Mouse (Mus musculus) brain, adult 2 months (tissue): Measurements from ENCODE around the gene Gid8.

Experiments used
- DNase-seq: peaks from one replicate; pipeline ENCODE4 v3.0.0; 2011; ENCODE audit warnings: low read depth, low spot score

Gene Gid8

GRCm38 (mm10) chr2:180709923-180710272, at the start of gene Gid8, which contains the start of gene Dido1:
TSS of gene Gid8 (plus strand) at chr2:180710117.
TSS of gene Dido1 (minus strand) at chr2:180709999.
- DNase-seq, result peak; percentile 99

- no peak for DNase-seq
Measured at GRCm38 (mm10) chr2:180660521-180660920, 49.4 kb upstream of the Gid8 start.

- no peak for DNase-seq
Measured at GRCm38 (mm10) chr2:180662008-180662407, 47.9 kb upstream of the Gid8 start.

- no peak for DNase-seq
Measured at GRCm38 (mm10) chr2:180676706-180677105, 33.2 kb upstream of the Gid8 start.

GRCm38 (mm10) chr2:180678609-180679140, 31.2 kb upstream of the Gid8 start:
- DNase-seq, result peak; percentile 62

GRCm38 (mm10) chr2:180681225-180681624, 28.7 kb upstream of the Gid8 start:
- no peak for DNase-seq

- DNase-seq, result no peak
Measured at GRCm38 (mm10) chr2:180683524-180683923, 26.4 kb upstream of the Gid8 start.

GRCm38 (mm10) chr2:180684031-180684430, 25.9 kb upstream of the Gid8 start:
- DNase-seq, result no peak

- DNase-seq, result no peak
Measured at GRCm38 (mm10) chr2:180689841-180690240, 20.1 kb upstream of the Gid8 start.

GRCm38 (mm10) chr2:180692630-180693029, 17.3 kb upstream of the Gid8 start:
- peak; percentile 29 for DNase-seq

- peak; percentile 12 for DNase-seq
Measured at GRCm38 (mm10) chr2:180695176-180695575, 14.7 kb upstream of the Gid8 start.

GRCm38 (mm10) chr2:180700457-180700856, 9.5 kb upstream of the Gid8 start:
- DNase-seq, result no peak

GRCm38 (mm10) chr2:180701053-180701766, 8.7 kb upstream of the Gid8 start:
- DNase-seq, result no peak

GRCm38 (mm10) chr2:180701767-180702621, 7.9 kb upstream of the Gid8 start:
- DNase-seq, result peak; percentile 97

- DNase-seq, result no peak
Measured at GRCm38 (mm10) chr2:180702701-180703149, 7.2 kb upstream of the Gid8 start.

- no peak for DNase-seq
Measured at GRCm38 (mm10) chr2:180703175-180703574, 6.7 kb upstream of the Gid8 start.

GRCm38 (mm10) chr2:180703645-180704359, 6.1 kb upstream of the Gid8 start:
- no peak for DNase-seq

- DNase-seq, result no peak
Measured at GRCm38 (mm10) chr2:180704591-180704990, 5.3 kb upstream of the Gid8 start.

GRCm38 (mm10) chr2:180705066-180705465, 4.9 kb upstream of the Gid8 start:
- no peak for DNase-seq

- no peak for DNase-seq
Measured at GRCm38 (mm10) chr2:180705975-180706374, 3.9 kb upstream of the Gid8 start.

- no peak for DNase-seq
Measured at GRCm38 (mm10) chr2:180709023-180709922, 644 bp upstream of the Gid8 start.
